Mouse (Mus musculus) embryonic fibroblast, embryonic 13.5 days (primary cell): ENCODE measurements around the gene Nacc2.

ENCODE experiments used
- CTCF ChIP-seq: IDR thresholded peaks from 2 replicates; pipeline ENCODE4 v1.5.1; 2011; ENCODE audit warnings: mild to moderate bottlenecking, control low read depth, low read length, moderate library complexity, borderline replicate concordance; ENCODE audit not compliant: insufficient read depth
- POLR2A ChIP-seq: IDR thresholded peaks from 2 replicates; pipeline ENCODE4 v1.6.1; 2011; ENCODE audit warnings: low read depth, mild to moderate bottlenecking, control low read depth, low read length, moderate library complexity

GRCm38 (mm10) chr2:26068592-26068991 lies 54.4 kb downstream of the Nacc2 start:
- no peak for TF ChIP-seq CTCF
- no peak for TF ChIP-seq POLR2A
